Mouse (Mus musculus) cerebellum, adult 2 months (tissue): ENCODE results near the gene Gm10100. TPM values are rescaled to one million over a fixed set of nuclear protein-coding genes. Genes with fewer than 3 reads are reported as not detected.
"Not testable (repeated sequence)": the region's sequence is repeated elsewhere in the genome, so short reads cannot be mapped to it uniquely, and the experiment has no call there.

Experiments
- DNase-seq, 2 experiments: peaks; one replicate each; pipeline ENCODE4 v3.0.0; 2021
- H3K27ac ChIP-seq: fragments of 200-500 bp; 2 replicates; pipeline ENCODE4 v1.5.1; 2012; ENCODE audit warnings: low read length, control low read depth, inconsistent platforms; ENCODE audit not compliant: insufficient read depth
- H3K27me3 ChIP-seq: fragments of 200-500 bp; 2 replicates; pipeline ENCODE4 v1.6.1; 2012; ENCODE audit warnings: inconsistent platforms, mild to moderate bottlenecking, low read length, moderate library complexity; ENCODE audit not compliant: control insufficient read depth, insufficient read depth
- H3K4me1 ChIP-seq: fragments of 200-500 bp; 2 replicates; pipeline ENCODE4 v1.6.1; 2011; ENCODE audit warnings: low read length; ENCODE audit not compliant: control insufficient read depth, insufficient read depth
- H3K4me3 ChIP-seq: fragments of 200-500 bp; replicated peaks from 2 replicates; pipeline ENCODE3; 2011; ENCODE audit warnings: mild to moderate bottlenecking, low read depth, low read length, control low read depth; ENCODE audit not compliant: insufficient read depth
- CTCF ChIP-seq: fragments of 200-500 bp; IDR thresholded peaks from 2 replicates; pipeline ENCODE4 v1.5.1; 2011; ENCODE audit warnings: low read depth, mild to moderate bottlenecking, control low read depth, low read length, moderate library complexity, borderline replicate concordance; ENCODE audit not compliant: insufficient read depth
- POLR2A ChIP-seq: fragments of 200-500 bp; IDR thresholded peaks from 2 replicates; pipeline ENCODE4 v1.6.1; 2011; ENCODE audit warnings: low read length, control low read depth, borderline replicate concordance; ENCODE audit not compliant: insufficient read depth
- WGBS: fragments of 180-500 bp; shearing (Covaris S2); methylation state at CpG from one replicate; pipeline ENCODE4 v1.1.7; 2018; 5-methylcytosine and 5-hydroxymethylcytosine counted together
- polyA plus RNA-seq: library from polyadenylated mRNA; depleted of rRNA; stranded (reverse); fragments of >200 nt; gene quantifications from 2 replicates; pipeline ENCODE4 v1.2.3, GENCODE M21; 2012

Gm10100 gene
- polyA plus RNA-seq, 1 experiment, result not detected

DNA sequence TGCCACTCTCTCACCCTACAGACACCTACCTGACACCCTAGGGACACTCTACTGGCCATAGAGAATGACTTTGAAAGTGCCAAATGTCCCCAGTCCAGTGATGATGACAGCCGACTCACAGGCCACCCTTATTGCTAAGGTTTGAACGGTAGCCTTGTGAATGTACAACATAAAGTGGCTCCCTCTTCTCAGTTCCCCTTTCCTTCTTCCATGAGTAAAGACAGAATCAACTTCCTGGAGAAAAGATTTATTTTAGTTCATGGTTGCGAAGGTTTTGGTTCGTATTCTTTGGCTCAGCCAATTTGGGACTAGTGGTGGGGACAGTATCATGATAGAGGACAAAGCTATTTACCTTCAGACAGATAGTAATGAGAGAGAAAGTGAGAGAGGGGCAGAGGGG is 12.6 kb downstream of the Gm10100 start:
- no peaks in the 10 kb centered on the region for H3K27me3 ChIP-seq
- no peak for DNase-seq
- H3K4me3 ChIP-seq, result no peak overlapping the region
- WGBS, result 91% methylated on average over 4 of the region's 4 CpGs
- H3K4me1 ChIP-seq, result no peaks in the 10 kb centered on the region
- TF ChIP-seq CTCF, result no peak
- no peak for TF ChIP-seq POLR2A
- no peak overlapping the region for H3K27ac ChIP-seq

- not testable (repeated sequence) for H3K4me1 ChIP-seq, H3K27me3 ChIP-seq, H3K27ac ChIP-seq, H3K4me3 ChIP-seq
- 35% methylated on average over 5 of the region's 5 CpGs for WGBS
- peak in 1 of 2 experiments; percentile 18 for DNase-seq
These were observed 15.8 kb downstream of the Gm10100 start, which contains the start of gene Gm18596 for GRCm38 (mm10) chr10:77741924-77742688. Gene Gm18596, minus strand, starts transcription at chr10:77742638.

- H3K27me3 ChIP-seq, H3K4me1 ChIP-seq, H3K4me3 ChIP-seq, H3K27ac ChIP-seq: not testable (repeated sequence)
- peak; percentile 18 to 33 for DNase-seq
- 0% methylated on average over 1 of the region's 1 CpGs for WGBS
These were observed 24.4 kb downstream of the Gm10100 start for GRCm38 (mm10) chr10:77750686-77751085.

- 17% methylated on average over 1 of the region's 1 CpGs for WGBS
- H3K4me3 ChIP-seq, H3K27me3 ChIP-seq, H3K27ac ChIP-seq, H3K4me1 ChIP-seq, DNase-seq: not testable (repeated sequence)
These were observed 25.0 kb downstream of the Gm10100 start, which contains the start of gene Gm9736 for GRCm38 (mm10) chr10:77751254-77751653. Gene Gm9736, minus strand, starts transcription at chr10:77751354.

DNA sequence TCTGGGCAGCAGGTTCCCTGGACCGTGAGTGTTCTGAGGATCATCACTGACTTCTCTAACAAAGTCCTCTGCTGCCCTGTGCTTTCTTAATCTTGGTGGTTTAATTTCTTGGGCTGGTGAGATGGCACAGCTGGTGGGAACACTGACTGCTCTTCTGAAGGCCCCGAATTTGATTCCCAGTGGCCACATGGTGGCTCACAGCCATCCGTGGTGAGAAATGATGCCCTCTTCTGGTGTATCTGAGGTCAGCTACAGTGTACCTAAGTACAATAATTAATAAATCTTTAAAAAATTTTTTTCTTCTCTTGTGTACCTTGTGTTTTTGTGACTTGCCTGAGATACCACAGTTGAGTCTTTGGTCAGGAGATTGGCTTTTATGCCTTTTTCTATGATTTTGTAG is 26.0 kb downstream of the Gm10100 start:
- not testable (repeated sequence) for H3K4me1 ChIP-seq, H3K4me3 ChIP-seq, H3K27me3 ChIP-seq, H3K27ac ChIP-seq, DNase-seq
- WGBS, result 69% methylated on average over 3 of the region's 3 CpGs

- Histone ChIP-seq H3K4me3 (no peak overlapping the region), H3K27ac (no peak overlapping the region), H3K27me3 (no peaks in the 10 kb centered on the region), H3K4me1 (no peaks in the 10 kb centered on the region)
- no peak for DNase-seq
- TF ChIP-seq POLR2A, result no peak
- TF ChIP-seq CTCF, result no peak
These were observed 27.2 kb downstream of the Gm10100 start for GRCm38 (mm10) chr10:77753448-77753847.

DNA sequence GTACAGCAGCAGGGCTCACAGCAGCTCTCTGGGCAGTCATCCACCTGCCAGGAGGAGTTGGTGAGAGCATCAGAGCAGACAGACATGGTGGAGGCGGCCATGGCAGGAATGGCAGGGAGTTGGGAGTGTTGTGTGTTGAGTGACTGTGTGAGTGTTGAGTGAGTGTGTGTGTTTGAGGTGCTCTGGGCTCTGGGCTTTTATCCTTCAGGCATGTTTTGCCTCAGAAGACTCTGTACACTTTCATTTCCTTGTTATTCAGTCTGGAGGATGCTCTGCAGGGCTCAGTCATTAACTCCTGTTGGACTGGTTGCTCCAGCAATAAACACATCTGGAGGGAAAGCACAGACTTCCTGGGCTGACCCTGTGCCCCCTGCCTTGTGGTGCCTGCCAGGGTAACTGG is 33.3 kb downstream of the Gm10100 start, which contains the start of gene Gm3233:
Gm3233 (minus strand) TSS at position 101 of the 400 bp plus-strand sequence.
- not testable (repeated sequence) for DNase-seq, H3K27me3 ChIP-seq, H3K4me1 ChIP-seq, H3K4me3 ChIP-seq, H3K27ac ChIP-seq
- 33% methylated on average over 1 of the region's 1 CpGs for WGBS

DNA sequence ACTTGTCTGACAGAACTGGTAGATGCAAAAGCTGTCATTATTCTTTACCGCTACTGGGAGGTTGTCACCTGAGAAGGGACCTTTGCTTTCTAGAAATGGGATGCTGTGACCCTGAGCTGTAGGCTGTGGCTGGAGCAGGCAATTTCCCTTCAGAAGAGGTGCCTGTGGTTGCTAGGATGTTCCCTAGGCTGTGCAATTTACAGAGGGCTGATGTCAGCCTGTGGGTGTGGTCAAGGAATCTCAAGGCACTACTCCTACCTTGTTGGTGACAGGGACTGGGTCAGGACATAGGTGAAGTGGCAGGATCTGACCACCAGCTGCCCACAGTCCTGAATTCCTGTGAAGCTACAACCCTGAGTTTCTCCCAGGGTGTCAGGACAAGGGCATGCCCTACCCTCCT is 43.4 kb downstream of the Gm10100 start:
- TF ChIP-seq POLR2A, result no peak
- TF ChIP-seq CTCF, result no peak
- no peak overlapping the region for H3K27ac ChIP-seq
- WGBS, result 96% methylated on average over 1 of the region's 1 CpGs
- H3K4me3 ChIP-seq, result no peak overlapping the region
- no peaks in the 10 kb centered on the region for H3K27me3 ChIP-seq
- no peaks in the 10 kb centered on the region for H3K4me1 ChIP-seq
- no peak for DNase-seq

DNA sequence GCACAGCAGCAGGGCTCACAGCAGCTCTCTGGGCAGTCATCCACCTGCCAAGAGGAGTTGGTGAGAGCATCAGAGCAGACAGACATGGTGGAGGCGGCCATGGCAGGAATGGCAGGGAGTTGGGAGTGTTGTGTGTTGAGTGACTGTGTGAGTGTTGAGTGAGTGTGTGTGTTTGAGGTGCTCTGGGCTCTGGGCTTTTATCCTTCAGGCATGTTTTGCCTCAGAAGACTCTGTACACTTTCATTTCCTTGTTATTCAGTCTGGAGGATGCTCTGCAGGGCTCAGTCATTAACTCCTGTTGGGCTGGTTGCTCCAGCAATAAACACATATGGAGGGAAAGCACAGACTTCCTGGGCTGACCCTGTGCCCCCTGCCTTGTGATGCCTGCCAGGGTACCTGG is 44.9 kb downstream of the Gm10100 start, which contains the start of gene Gm3238:
Gm3238 (minus strand) TSS at position 101 of the 400 bp plus-strand sequence.
- not testable (repeated sequence) for H3K27ac ChIP-seq, DNase-seq, H3K27me3 ChIP-seq, H3K4me3 ChIP-seq, H3K4me1 ChIP-seq
- WGBS, result no CpG with 5 or more reads among the region's 1 CpGs

DNA sequence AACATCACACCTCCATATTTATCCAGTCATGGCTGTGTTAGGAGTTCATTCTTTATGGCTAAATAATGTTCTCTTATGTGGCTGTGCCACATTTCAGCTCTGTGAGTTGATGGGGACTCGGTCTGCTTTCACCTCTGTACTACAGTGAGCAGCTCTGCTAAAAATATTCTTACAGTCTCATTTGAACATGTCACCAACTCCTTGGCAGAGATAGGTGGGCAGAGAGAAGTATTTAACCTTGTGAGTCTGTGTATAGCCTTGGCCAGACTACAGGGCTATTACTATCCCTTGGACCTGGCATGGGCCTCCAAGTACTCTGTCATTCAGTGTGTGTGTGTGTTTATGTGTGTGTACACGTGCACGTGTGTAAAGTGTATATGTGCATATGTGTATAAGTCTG is 45.9 kb downstream of the Gm10100 start:
- not testable (repeated sequence) for H3K4me1 ChIP-seq, DNase-seq, H3K27ac ChIP-seq, H3K4me3 ChIP-seq, H3K27me3 ChIP-seq
- 77% methylated on average over 1 of the region's 3 CpGs for WGBS
